Mouse (Mus musculus): Measurements from ENCODE around the gene Slc23a2. TPM values are rescaled to one million over a fixed set of nuclear protein-coding genes. Genes with fewer than 3 reads are reported as not detected.

Slc23a2 gene
- polyA plus RNA-seq, 1 experiment, result 98.5 TPM

DNA sequence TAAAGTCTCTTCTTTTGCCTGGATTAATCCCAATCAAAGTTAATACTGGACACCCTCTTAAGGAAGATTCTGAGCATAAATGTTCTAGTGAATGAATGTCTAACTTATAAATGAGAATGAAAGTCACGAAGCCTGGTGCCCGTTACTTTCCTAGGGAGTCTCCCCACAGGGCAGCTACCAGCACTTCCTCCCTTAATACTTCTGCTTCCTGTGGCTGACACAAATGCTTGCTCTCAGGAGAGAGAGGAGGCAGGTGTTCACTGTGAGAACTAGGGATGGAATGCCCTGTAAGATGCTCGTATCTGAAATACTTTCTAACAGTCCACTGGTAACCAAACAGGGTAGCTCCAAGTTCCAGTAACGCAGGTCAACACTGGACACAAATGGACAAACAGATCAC lies 91.1 kb downstream of the Slc23a2 start:
- DNase-seq (ENCODE audit: extremely low spot score in 1 of 2, low spot score in 1 of 2), result no peak

DNA sequence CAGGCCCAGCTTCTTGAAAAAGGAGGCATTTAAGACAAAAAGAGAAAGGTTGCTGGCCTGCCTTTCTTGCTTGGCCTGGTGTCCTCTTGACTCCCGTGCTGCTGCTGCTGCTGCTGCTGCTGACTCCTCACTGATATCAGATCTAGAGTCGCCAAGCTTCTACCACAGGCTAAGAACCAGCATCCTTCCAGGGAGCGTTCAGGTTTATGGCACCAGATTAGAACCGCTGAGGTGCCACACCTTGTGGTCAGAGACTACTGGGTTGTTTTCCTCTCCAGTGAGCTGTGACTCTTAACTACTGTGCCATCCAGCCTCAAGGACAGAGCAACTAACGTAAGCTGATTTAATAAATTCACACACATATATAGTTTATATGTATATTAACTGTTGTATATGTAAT lies 93.1 kb downstream of the Slc23a2 start:
- no peak for DNase-seq (ENCODE audit: extremely low spot score in 1 of 2, low spot score in 1 of 2)

DNA sequence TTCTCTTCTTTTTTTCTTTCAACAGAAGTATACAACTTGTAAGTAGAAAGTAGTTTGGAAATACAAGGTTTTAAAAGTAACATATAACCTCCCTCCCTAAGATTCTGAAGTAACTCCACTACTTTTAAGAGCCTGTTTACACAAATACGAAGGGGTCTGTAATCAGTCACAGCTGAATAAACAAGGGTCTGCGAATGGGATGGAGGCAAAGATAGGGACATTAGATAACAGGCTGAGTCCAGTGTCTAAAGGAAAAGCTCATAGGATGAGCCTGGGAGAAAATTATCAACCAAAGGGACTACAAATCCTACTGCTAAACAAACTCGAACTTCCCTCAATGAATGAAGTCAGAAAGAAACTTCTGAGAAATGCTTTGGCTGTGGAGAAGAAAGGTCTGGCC lies 95.0 kb downstream of the Slc23a2 start:
- DNase-seq (ENCODE audit: extremely low spot score in 1 of 2, low spot score in 1 of 2), result no peak

DNA sequence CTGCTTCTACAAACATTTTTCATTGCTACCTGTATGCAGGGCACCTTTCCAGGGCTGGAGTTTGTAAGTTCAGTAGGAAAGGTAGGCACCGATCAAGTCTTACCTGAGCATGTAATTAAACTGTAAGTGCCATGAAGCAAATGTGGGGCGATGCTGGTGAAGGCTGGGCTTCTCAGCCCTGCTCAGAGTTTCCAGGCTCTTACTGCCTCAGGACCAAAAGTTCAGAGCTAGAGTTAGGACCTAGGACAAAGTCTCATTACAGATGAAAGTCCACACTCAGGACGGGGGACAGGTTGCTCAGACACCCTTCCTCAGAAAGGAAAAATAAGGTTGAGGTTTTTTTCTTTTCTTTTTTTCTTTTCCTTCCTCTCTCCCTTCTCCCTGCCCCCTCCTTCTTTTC lies 95.4 kb downstream of the Slc23a2 start:
- DNase-seq (ENCODE audit: extremely low spot score in 1 of 2, low spot score in 1 of 2), result no peak

- DNase-seq (ENCODE audit: extremely low spot score in 1 of 2, low spot score in 1 of 2), result no peak
Observed at GRCm38 (mm10) chr2:132048143-132048772, 96.7 kb downstream of the Slc23a2 start.

GRCm38 (mm10) chr2:132047364-132047763 lies 97.5 kb downstream of the Slc23a2 start:
- DNase-seq (ENCODE audit: extremely low spot score in 1 of 2, low spot score in 1 of 2), result no peak

- no peak for DNase-seq (ENCODE audit: extremely low spot score in 1 of 2, low spot score in 1 of 2)
Observed at GRCm38 (mm10) chr2:132046659-132047058, 98.2 kb downstream of the Slc23a2 start.

DNA sequence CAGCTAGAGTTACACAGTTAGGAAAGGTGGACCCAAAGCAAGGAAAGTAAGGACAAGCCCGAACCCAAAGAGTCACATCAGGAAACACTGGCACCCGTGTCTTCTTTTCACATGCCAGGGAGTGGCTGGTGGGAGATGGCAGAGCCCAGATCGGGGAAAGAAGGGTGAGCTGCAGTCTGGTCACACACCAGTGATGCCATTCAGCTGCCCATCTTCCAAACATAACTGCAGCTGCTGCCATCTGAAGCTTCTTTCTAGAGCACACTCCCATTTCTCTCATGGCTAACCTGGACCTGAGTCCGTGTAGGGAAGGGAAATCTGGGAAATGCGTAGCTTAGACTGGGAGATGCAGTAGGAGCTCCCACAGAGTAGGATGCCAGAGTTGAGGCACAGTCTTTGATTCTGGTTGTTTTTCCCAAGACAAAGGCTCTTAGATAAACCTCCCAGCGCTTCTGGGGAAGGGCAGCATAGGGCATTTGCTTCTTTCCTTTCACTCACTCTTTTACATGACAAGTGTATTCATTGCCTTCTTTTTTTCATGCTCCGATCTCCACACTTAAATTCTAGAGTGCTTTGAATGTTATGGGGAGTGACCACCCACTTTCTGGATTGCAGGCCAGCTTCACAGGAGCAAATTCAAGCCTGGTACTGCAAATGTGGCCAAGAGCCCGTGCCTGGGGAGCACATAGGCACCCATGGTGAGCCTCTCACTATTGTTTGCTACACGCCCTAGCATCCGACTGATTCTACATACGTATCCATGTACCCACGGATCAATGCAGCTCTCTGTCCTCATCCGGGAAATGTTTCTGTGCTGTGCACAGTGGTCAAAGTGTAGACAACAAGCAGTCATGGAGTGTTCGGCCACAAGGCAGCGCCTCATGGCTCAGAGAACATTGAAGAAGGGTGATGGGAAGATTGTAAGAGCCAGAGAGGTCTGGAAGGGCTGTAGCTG lies 100.3 kb downstream of the Slc23a2 start:
- no peak for DNase-seq (ENCODE audit: extremely low spot score in 1 of 2, low spot score in 1 of 2)

DNA sequence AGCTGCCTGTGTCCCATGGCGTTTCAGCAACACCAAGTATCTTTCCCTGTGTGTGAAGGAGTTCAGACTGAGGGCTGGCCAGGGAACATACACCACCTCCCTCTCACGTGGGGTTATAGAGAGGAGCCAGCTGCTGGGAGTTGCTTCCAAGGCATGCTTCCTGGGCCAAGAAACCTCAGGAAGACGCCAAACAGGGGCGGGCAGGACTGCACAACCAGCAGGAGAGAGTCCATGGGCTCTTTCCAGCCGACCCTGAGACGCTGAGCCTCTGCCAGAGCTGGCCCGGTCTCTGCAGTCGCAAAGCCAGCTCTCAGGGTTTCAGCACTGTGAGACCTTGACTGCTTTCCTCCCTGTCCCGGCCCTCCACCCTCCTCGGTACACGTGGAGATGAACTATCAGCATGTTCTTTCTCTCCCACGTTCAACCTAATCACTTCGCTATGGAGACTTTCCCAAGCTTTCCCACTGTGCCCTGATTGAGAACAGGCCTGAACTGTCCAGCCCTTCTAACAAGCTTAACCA lies 101.7 kb downstream of the Slc23a2 start:
- peak; percentile 41 to 59 for DNase-seq (ENCODE audit: extremely low spot score in 1 of 2, low spot score in 1 of 2)

- no peak for DNase-seq (ENCODE audit: extremely low spot score in 1 of 2, low spot score in 1 of 2)
Observed at GRCm38 (mm10) chr2:132039894-132040293, 105.0 kb downstream of the Slc23a2 start.

GRCm38 (mm10) chr2:132036326-132036725 lies 108.6 kb downstream of the Slc23a2 start:
- DNase-seq (ENCODE audit: extremely low spot score in 1 of 2, low spot score in 1 of 2), result no peak

- no peak for DNase-seq (ENCODE audit: extremely low spot score in 1 of 2, low spot score in 1 of 2)
Observed at GRCm38 (mm10) chr2:132035470-132035835, 109.5 kb downstream of the Slc23a2 start.

- DNase-seq (ENCODE audit: extremely low spot score in 1 of 2, low spot score in 1 of 2), result no peak
Observed at GRCm38 (mm10) chr2:132034590-132035469, 110.1 kb downstream of the Slc23a2 start.

DNA sequence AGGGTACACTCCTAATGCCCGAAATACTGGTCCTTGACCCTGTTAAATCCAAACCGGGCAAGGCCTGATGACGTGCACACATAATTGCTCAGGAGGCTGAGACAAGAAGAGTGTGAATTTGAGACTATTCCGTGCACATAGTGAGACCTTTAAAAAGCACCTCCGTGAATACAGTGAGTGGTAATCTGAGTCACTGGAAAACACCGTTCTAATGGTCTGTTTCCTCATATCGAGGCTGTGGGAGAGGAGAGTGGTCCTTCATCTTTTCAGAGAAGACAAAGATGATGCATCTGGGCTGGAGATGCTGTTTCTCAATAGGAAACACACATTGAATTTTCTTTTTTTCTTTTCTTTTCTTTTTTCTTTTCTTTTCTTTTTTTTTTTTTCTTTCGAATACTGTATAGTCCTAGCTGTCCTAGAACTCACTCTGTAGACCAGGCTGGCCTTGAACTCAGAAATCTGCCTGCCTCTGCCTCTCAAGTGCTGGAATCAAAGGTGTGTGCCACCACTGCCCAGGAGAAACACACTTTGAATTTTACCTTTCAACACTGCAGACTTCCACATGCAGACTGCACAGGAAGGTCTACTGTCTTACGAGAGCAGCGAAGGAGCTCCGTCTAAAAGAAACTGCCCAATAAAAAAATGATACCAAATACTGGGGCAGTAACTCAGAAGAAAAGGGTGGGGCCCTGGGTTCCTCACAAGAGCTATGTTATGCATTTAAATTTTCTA lies 113.4 kb downstream of the Slc23a2 start:
- DNase-seq (ENCODE audit: extremely low spot score in 1 of 2, low spot score in 1 of 2), result no peak

DNA sequence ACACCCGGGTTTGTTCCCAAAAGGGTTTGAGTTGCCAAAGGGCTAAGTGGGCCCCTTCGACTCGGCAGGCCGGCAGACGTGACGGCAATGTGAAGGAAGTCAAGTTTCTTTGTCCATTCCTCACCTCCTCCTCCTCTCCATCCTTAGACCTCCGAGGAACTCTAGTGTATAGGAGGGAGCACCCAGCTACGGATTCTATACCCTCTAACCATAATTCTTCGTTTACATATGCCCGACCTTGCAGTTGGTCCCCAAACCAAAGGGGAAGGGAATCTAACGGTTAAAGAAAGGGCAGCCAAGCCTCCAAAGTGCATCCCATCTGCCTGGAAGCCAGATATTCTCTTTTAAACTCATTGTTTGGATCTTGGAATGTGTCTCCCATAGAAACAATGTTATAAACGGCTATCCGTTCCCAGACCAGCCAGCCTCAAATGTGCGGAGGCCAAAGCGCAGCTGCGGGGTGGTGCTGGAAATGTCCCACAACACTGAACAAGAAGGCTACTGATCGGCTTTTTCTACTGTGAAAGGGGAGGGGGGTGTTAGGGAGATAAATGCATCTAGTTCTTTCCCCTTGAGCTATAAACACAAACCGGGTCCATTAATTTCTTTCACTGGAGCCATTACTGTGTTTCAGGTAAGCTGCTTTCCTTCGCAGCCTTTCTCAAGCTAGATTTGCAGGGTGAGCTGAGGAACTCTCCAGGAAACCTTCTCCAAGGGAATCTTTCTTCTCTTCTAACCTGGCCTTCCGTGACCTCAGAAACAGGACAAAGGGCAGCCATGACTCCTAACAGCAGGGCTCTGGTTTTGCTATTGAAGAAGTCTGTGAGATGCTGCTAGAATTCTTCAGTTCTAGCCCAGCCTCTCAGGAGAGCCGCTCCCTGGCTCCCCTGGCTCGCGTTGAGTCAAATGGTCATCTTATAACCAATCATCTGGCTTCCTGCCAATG lies 114.2 kb downstream of the Slc23a2 start:
- DNase-seq (ENCODE audit: extremely low spot score in 1 of 2, low spot score in 1 of 2), result no peak

DNA sequence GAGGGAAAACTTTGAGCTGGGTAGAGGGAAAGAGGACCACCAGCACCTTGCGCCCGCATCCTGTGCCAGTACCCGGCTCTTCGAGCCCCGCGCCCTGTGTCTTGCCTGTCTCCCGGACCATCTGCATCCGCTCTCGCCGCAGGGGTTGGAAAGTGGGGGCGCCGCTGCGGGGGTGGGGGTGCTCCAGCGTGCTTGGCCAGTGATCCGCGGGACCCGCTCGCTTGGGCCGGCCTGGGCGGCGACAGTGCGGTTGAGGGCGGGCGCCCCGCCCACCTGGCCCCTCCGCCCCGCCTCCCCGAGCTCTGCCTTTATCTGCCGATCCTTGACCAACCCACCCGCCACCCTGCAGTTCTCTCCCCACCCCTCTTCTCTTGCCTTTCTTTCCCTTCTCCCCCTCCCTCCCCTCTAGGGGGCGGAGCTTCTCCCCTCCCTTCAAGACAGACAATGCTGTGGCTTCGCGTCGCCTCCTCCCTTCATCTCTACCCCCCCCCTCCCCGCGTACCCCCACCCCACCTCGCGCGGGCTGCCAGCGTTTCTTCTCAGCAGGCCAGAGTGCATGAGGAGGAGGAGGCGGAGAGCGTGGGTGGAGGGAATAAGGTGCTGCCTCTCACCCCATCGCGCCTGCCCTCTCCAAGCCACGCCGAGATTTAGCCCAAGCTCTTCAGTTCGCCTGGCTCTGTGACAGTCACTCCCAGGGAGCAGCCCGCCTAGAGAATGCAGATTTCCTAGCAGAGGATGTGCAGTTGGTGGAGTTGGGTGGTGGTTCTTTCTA lies 115.1 kb downstream of the Slc23a2 start, which contains the start of gene Rassf2:
Gene Rassf2, minus strand, starts transcription at position 613 of the 772 bp plus-strand sequence.
- DNase-seq (ENCODE audit: extremely low spot score in 1 of 2, low spot score in 1 of 2), result peak; percentile 75 to 80

- DNase-seq (ENCODE audit: extremely low spot score in 1 of 2, low spot score in 1 of 2), result no peak
Observed at GRCm38 (mm10) chr2:132028894-132029605, 115.9 kb downstream of the Slc23a2 start.
